Mouse (Mus musculus): ENCODE measurements at regions not wholly inside any gene's neighbourhood (a gene's known extent, or its start where the extent isn't known, plus 50 kb on each side); places are given as distances from the start of the nearest gene placed in this dataset.

GRCm38 (mm10) chr11:56244951-56245350 is 204.1 kb upstream of the Nmur2 start:
- Histone ChIP-seq H3K27me3 (ENCODE audit: control insufficient read depth, insufficient read depth, low read length) (no peaks in the 10 kb centered on the region), H3K27ac (ENCODE audit: control insufficient read depth, insufficient read depth, low read length) (no peak overlapping the region), H3K4me1 (replicated peaks; ENCODE audit: control insufficient read depth, insufficient read depth, low read length) (no peaks in the 10 kb centered on the region), H3K36me3 (ENCODE audit: control insufficient read depth, insufficient read depth, low read length) (no peaks in the 10 kb centered on the region), H3K4me3 (ENCODE audit: control insufficient read depth, insufficient read depth, low read length) (no peak overlapping the region)
- TF ChIP-seq POLR2A (IDR thresholded peaks at IDR 0.05; ENCODE audit: control insufficient read depth, extremely low read depth, insufficient read depth, low read length, poor library complexity) = no peak
- TF ChIP-seq CTCF (IDR thresholded peaks at IDR 0.05; ENCODE audit: borderline replicate concordance, control insufficient read depth, extremely low read depth, insufficient read depth, low read length, poor library complexity) = no peak
- WGBS = 77% methylated on average over 2 of the region's 2 CpGs
- no peak for DNase-seq

- DNase-seq = no peak
- Histone ChIP-seq H3K4me1 (replicated peaks; ENCODE audit: control insufficient read depth, insufficient read depth, low read length) (no peaks in the 10 kb centered on the region), H3K27ac (ENCODE audit: control insufficient read depth, insufficient read depth, low read length) (no peak overlapping the region), H3K36me3 (ENCODE audit: control insufficient read depth, insufficient read depth, low read length) (no peaks in the 10 kb centered on the region), H3K27me3 (ENCODE audit: control insufficient read depth, insufficient read depth, low read length) (no peaks in the 10 kb centered on the region), H3K4me3 (ENCODE audit: control insufficient read depth, insufficient read depth, low read length) (no peak overlapping the region)
- WGBS = 78% methylated on average over 8 of the region's 8 CpGs
- no peak for TF ChIP-seq CTCF (IDR thresholded peaks at IDR 0.05; ENCODE audit: borderline replicate concordance, control insufficient read depth, extremely low read depth, insufficient read depth, low read length, poor library complexity)
- no peak for TF ChIP-seq POLR2A (IDR thresholded peaks at IDR 0.05; ENCODE audit: control insufficient read depth, extremely low read depth, insufficient read depth, low read length, poor library complexity)
These were observed 202.6 kb upstream of the Nmur2 start for GRCm38 (mm10) chr11:56243447-56243846.

- Histone ChIP-seq H3K27me3 (ENCODE audit: control insufficient read depth, insufficient read depth, low read length) (no peaks in the 10 kb centered on the region), H3K4me1 (replicated peaks; ENCODE audit: control insufficient read depth, insufficient read depth, low read length) (no peaks in the 10 kb centered on the region), H3K4me3 (ENCODE audit: control insufficient read depth, insufficient read depth, low read length) (no peak overlapping the region), H3K27ac (ENCODE audit: control insufficient read depth, insufficient read depth, low read length) (no peak overlapping the region), H3K36me3 (ENCODE audit: control insufficient read depth, insufficient read depth, low read length) (no peaks in the 10 kb centered on the region)
- 77% methylated on average over 4 of the region's 4 CpGs for WGBS
- DNase-seq = no peak
- no peak for TF ChIP-seq POLR2A (IDR thresholded peaks at IDR 0.05; ENCODE audit: control insufficient read depth, extremely low read depth, insufficient read depth, low read length, poor library complexity)
- no peak for TF ChIP-seq CTCF (IDR thresholded peaks at IDR 0.05; ENCODE audit: borderline replicate concordance, control insufficient read depth, extremely low read depth, insufficient read depth, low read length, poor library complexity)
These were observed 197.9 kb upstream of the Nmur2 start for GRCm38 (mm10) chr11:56238745-56239144.

- WGBS = 92% methylated on average over 2 of the region's 2 CpGs
- Histone ChIP-seq H3K27me3 (ENCODE audit: control insufficient read depth, insufficient read depth, low read length) (no peaks in the 10 kb centered on the region), H3K4me3 (ENCODE audit: control insufficient read depth, insufficient read depth, low read length) (no peak overlapping the region), H3K36me3 (ENCODE audit: control insufficient read depth, insufficient read depth, low read length) (no peaks in the 10 kb centered on the region), H3K4me1 (replicated peaks; ENCODE audit: control insufficient read depth, insufficient read depth, low read length) (no peaks in the 10 kb centered on the region), H3K27ac (ENCODE audit: control insufficient read depth, insufficient read depth, low read length) (no peak overlapping the region)
- TF ChIP-seq CTCF (IDR thresholded peaks at IDR 0.05; ENCODE audit: borderline replicate concordance, control insufficient read depth, extremely low read depth, insufficient read depth, low read length, poor library complexity) (no peak), POLR2A (IDR thresholded peaks at IDR 0.05; ENCODE audit: control insufficient read depth, extremely low read depth, insufficient read depth, low read length, poor library complexity) (no peak)
- no peak for DNase-seq
These were observed 184.2 kb upstream of the Nmur2 start for GRCm38 (mm10) chr11:56224999-56225398.

- H3K4me3 ChIP-seq (ENCODE audit: control insufficient read depth, insufficient read depth, low read length) = no peak overlapping the region
- no peak overlapping the region for H3K27ac ChIP-seq (ENCODE audit: control insufficient read depth, insufficient read depth, low read length)
- TF ChIP-seq CTCF (IDR thresholded peaks at IDR 0.05; ENCODE audit: borderline replicate concordance, control insufficient read depth, extremely low read depth, insufficient read depth, low read length, poor library complexity) (no peak), POLR2A (IDR thresholded peaks at IDR 0.05; ENCODE audit: control insufficient read depth, extremely low read depth, insufficient read depth, low read length, poor library complexity) (no peak)
- no peaks in the 10 kb centered on the region for H3K27me3 ChIP-seq (ENCODE audit: control insufficient read depth, insufficient read depth, low read length)
- DNase-seq = no peak
- 92% methylated on average over 2 of the region's 2 CpGs for WGBS
- no peaks in the 10 kb centered on the region for H3K4me1 ChIP-seq (replicated peaks; ENCODE audit: control insufficient read depth, insufficient read depth, low read length)
- no peaks in the 10 kb centered on the region for H3K36me3 ChIP-seq (ENCODE audit: control insufficient read depth, insufficient read depth, low read length)
These were observed 174.9 kb upstream of the Nmur2 start for GRCm38 (mm10) chr11:56215706-56216105.

GRCm38 (mm10) chr11:56201844-56202243 is 161.0 kb upstream of the Nmur2 start:
- H3K4me3 ChIP-seq (ENCODE audit: control insufficient read depth, insufficient read depth, low read length) = no peak overlapping the region
- no peaks in the 10 kb centered on the region for H3K36me3 ChIP-seq (ENCODE audit: control insufficient read depth, insufficient read depth, low read length)
- no peak for DNase-seq
- 91% methylated on average over 3 of the region's 3 CpGs for WGBS
- H3K27ac ChIP-seq (ENCODE audit: control insufficient read depth, insufficient read depth, low read length) = no peak overlapping the region
- no peaks in the 10 kb centered on the region for H3K27me3 ChIP-seq (ENCODE audit: control insufficient read depth, insufficient read depth, low read length)
- TF ChIP-seq POLR2A (IDR thresholded peaks at IDR 0.05; ENCODE audit: control insufficient read depth, extremely low read depth, insufficient read depth, low read length, poor library complexity) (no peak), CTCF (IDR thresholded peaks at IDR 0.05; ENCODE audit: borderline replicate concordance, control insufficient read depth, extremely low read depth, insufficient read depth, low read length, poor library complexity) (no peak)
- no peaks in the 10 kb centered on the region for H3K4me1 ChIP-seq (replicated peaks; ENCODE audit: control insufficient read depth, insufficient read depth, low read length)

- Histone ChIP-seq H3K36me3 (ENCODE audit: control insufficient read depth, insufficient read depth, low read length) (no peaks in the 10 kb centered on the region), H3K4me1 (replicated peaks; ENCODE audit: control insufficient read depth, insufficient read depth, low read length) (no peaks in the 10 kb centered on the region), H3K27me3 (ENCODE audit: control insufficient read depth, insufficient read depth, low read length) (no peaks in the 10 kb centered on the region), H3K4me3 (ENCODE audit: control insufficient read depth, insufficient read depth, low read length) (no peak overlapping the region), H3K27ac (ENCODE audit: control insufficient read depth, insufficient read depth, low read length) (no peak overlapping the region)
- no peak for TF ChIP-seq POLR2A (IDR thresholded peaks at IDR 0.05; ENCODE audit: control insufficient read depth, extremely low read depth, insufficient read depth, low read length, poor library complexity)
- no peak for TF ChIP-seq CTCF (IDR thresholded peaks at IDR 0.05; ENCODE audit: borderline replicate concordance, control insufficient read depth, extremely low read depth, insufficient read depth, low read length, poor library complexity)
- 87% methylated on average over 3 of the region's 3 CpGs for WGBS
- no peak for DNase-seq
These were observed 154.5 kb upstream of the Nmur2 start for GRCm38 (mm10) chr11:56195316-56195715.

Data from thymus, adult 2 months (tissue).